Mouse (Mus musculus) liver, embryonic 14.5 days (tissue): ENCODE data around the gene Sigirr.
A peak's percentile ranks its signal among the peaks of the same experiment; 100 is the strongest.

ENCODE experiments used
- CTCF ChIP-seq: IDR thresholded peaks from 2 replicates; pipeline ENCODE4 v1.5.1; 2016; ENCODE audit warnings: antibody characterized with exemption, low read depth, control low read depth
- EP300 ChIP-seq: IDR thresholded peaks from 2 replicates; pipeline ENCODE4 v1.6.1; 2016; ENCODE audit warnings: antibody characterized with exemption, low read depth

- TF ChIP-seq EP300 (peak; percentile 22; the same call in 1 of the 2 replicates), CTCF (no peak)
These were observed 46.7 kb upstream of the Sigirr start for GRCm38 (mm10) chr7:141147044-141147443.
